Mouse (Mus musculus) mature B cell (primary cell): Measurements from ENCODE around the gene Terb1.

Experiments
- in situ Hi-C: fragments of 300-500 bp; cut with MboI; formaldehyde crosslinking; loops from 2 replicates; pipeline ENCODE4 v1.14.3; 2019

The Terb1 gene

GRCm38 (mm10) chr8:104452177-104452576 lies 57.5 kb downstream of the Terb1 start:
- in situ Hi-C loops, result no loop called here

- in situ Hi-C loops, result loop anchor here (10.0 kb wide), 1 partner anchor 204 kb away; the partner anchor contains the start of gene Tk2
These were observed 60.9 kb downstream of the Terb1 start for GRCm38 (mm10) chr8:104448796-104449195.

- in situ Hi-C loops, result loop anchor here (10.0 kb wide), 1 partner anchor 201 kb away; the partner anchor contains the start of gene Tk2
These were observed 63.7 kb downstream of the Terb1 start for GRCm38 (mm10) chr8:104446016-104446415.

- in situ Hi-C loops, result loop anchor here (10.0 kb wide), 1 partner anchor 200 kb away; the partner anchor contains the start of gene Tk2
These were observed 64.5 kb downstream of the Terb1 start for GRCm38 (mm10) chr8:104445248-104445647.

- in situ Hi-C loops, result loop anchor here (5.0 to 10.0 kb wide), 2 partner anchors 101 to 198 kb away; partner anchors contain the start of gene Tk2
These were observed 66.5 kb downstream of the Terb1 start for GRCm38 (mm10) chr8:104443125-104443679.

GRCm38 (mm10) chr8:104442299-104443124 lies 67.2 kb downstream of the Terb1 start, which contains the start of gene Dync1li2:
Gene Dync1li2, minus strand, starts transcription at chr8:104443047.
- in situ Hi-C loops, result loop anchor here (5.0 to 10.0 kb wide), 2 partner anchors 100 to 198 kb away; partner anchors contain the start of gene Tk2

- in situ Hi-C loops, result loop anchor here (5.0 to 10.0 kb wide), 2 partner anchors 99 to 197 kb away; partner anchors contain the start of gene Tk2
These were observed 68.1 kb downstream of the Terb1 start for GRCm38 (mm10) chr8:104441613-104442012.

- in situ Hi-C loops, result no loop called here
These were observed 70.2 kb downstream of the Terb1 start for GRCm38 (mm10) chr8:104439461-104439860.

- in situ Hi-C loops, result no loop called here
These were observed 72.1 kb downstream of the Terb1 start for GRCm38 (mm10) chr8:104437494-104438135.

- in situ Hi-C loops, result no loop called here
These were observed 73.1 kb downstream of the Terb1 start for GRCm38 (mm10) chr8:104436591-104436990.

GRCm38 (mm10) chr8:104436038-104436437 lies 73.7 kb downstream of the Terb1 start:
- in situ Hi-C loops, result no loop called here

GRCm38 (mm10) chr8:104434826-104435354 lies 74.8 kb downstream of the Terb1 start:
- in situ Hi-C loops, result no loop called here

- in situ Hi-C loops, result no loop called here
These were observed 75.4 kb downstream of the Terb1 start for GRCm38 (mm10) chr8:104434275-104434674.

- in situ Hi-C loops, result no loop called here
These were observed 76.4 kb downstream of the Terb1 start for GRCm38 (mm10) chr8:104433191-104433842.

GRCm38 (mm10) chr8:104432656-104433055 lies 77.1 kb downstream of the Terb1 start:
- in situ Hi-C loops, result no loop called here

GRCm38 (mm10) chr8:104430230-104430629 lies 79.5 kb downstream of the Terb1 start:
- in situ Hi-C loops, result no loop called here

- in situ Hi-C loops, result no loop called here
These were observed 82.0 kb downstream of the Terb1 start for GRCm38 (mm10) chr8:104427703-104428102.

- in situ Hi-C loops, result no loop called here
These were observed 87.4 kb downstream of the Terb1 start for GRCm38 (mm10) chr8:104422313-104422712.

GRCm38 (mm10) chr8:104416022-104416421 lies 93.7 kb downstream of the Terb1 start:
- in situ Hi-C loops, result no loop called here

GRCm38 (mm10) chr8:104414204-104414603 lies 95.5 kb downstream of the Terb1 start:
- in situ Hi-C loops, result no loop called here

GRCm38 (mm10) chr8:104413770-104414169 lies 95.9 kb downstream of the Terb1 start:
- in situ Hi-C loops, result no loop called here
